In genomic region chr3:87960191-87960585, GRCm38 (mm10) we compare ENCODE assay signal across 10 mouse cellular contexts. TPM values are rescaled to one million over a fixed set of nuclear protein-coding genes. Genes with fewer than 3 reads are reported as not detected.
DNase-seq lines count a peak whose midpoint lies in the region; ATAC-seq and TF ChIP-seq lines count a peak whose summit lies in the region.
"Had no signal": no experiment of that assay in that cellular context is flagged by ENCODE, and none has a peak within 500 bp of the region (broad histone marks: within the 10 kb centered on the region; RNA-seq: fewer than 3 reads in every experiment).

No protein-coding gene starts in this region.

- no peak for TF ChIP-seq CTCF in testis, adult 2 months (IDR thresholded peaks at IDR 0.05; ENCODE audit: control insufficient read depth, insufficient read depth, insufficient replicate concordance, low read depth, low read length)
- no peak for TF ChIP-seq CTCF in lung, adult 2 months (IDR thresholded peaks at IDR 0.05; ENCODE audit: insufficient read depth, low read length)

- ATAC-seq in erythroblast, adult 5-6 weeks (replicated peaks; ENCODE audit: low FRiP score, poor library complexity, severe bottlenecking) = no peak
- no peak for ATAC-seq in liver, embryonic 13.5 days (ENCODE audit: low read depth)

- H3K4me1 ChIP-seq in erythroblast, embryonic 14.5 days (ENCODE audit: control insufficient read depth) = peaks cover 5% of the 10 kb centered on the region; the same call in 1 of the 2 replicates
- peaks cover 7% of the 10 kb centered on the region for H3K4me1 ChIP-seq in testis, adult 2 months (ENCODE audit: control insufficient read depth, insufficient read depth, low read length)
- H3K4me1 ChIP-seq in liver, embryonic 13.5 days (replicated peaks) = peaks cover 8% of the 10 kb centered on the region
- no peaks in the 10 kb centered on the region for H3K4me1 ChIP-seq in lung, adult 2 months (ENCODE audit: control insufficient read depth, insufficient read depth, low read length)

- H3K4me2 ChIP-seq in liver, embryonic 13.5 days = peak overlapping the region; percentile 73

- peak overlapping the region; percentile 18 for H3K4me3 ChIP-seq in erythroblast, embryonic 14.5 days (replicated peaks)
- peak overlapping the region; percentile 64 for H3K4me3 ChIP-seq in testis, adult 2 months (ENCODE audit: control insufficient read depth, low read depth, low read length)
- H3K4me3 ChIP-seq in liver, embryonic 13.5 days (replicated peaks) = peak overlapping the region; percentile 51
- H3K4me3 ChIP-seq in lung, adult 2 months (replicated peaks; ENCODE audit: extremely low read depth, low read depth, low read length) = no peak overlapping the region

- H3K9ac ChIP-seq in liver, embryonic 13.5 days = no peak overlapping the region

- DNase-seq in testis, postnatal 14 days (ENCODE audit: low spot score) = no peak
- DNase-seq in liver, embryonic 13.5 days = no peak
- DNase-seq in cerebellum, adult 18-20 months = no peak
- no peak for DNase-seq in right cerebral cortex, postnatal 25 days
- DNase-seq in lung, adult 2 months = no peak

- H3K27ac ChIP-seq in testis, adult 2 months (ENCODE audit: control insufficient read depth, insufficient read depth, low read depth, low read length) = no peak overlapping the region
- H3K27ac ChIP-seq in liver, embryonic 13.5 days = no peak overlapping the region

- WGBS in liver, embryonic 13.5 days (ENCODE audit: insufficient replicate concordance) = 9% methylated on average over 10 of the region's 10 CpGs
- WGBS in lung, adult 2 months = 20% methylated on average over 10 of the region's 10 CpGs

- H3K9me3 ChIP-seq in erythroblast, embryonic 14.5 days (ENCODE audit: control insufficient read depth, low read length) = no peaks in the 10 kb centered on the region
- H3K9me3 ChIP-seq in liver, embryonic 13.5 days (replicated peaks) = no peaks in the 10 kb centered on the region

- peaks cover 63% of the 10 kb centered on the region for H3K27me3 ChIP-seq in erythroblast, embryonic 14.5 days (ENCODE audit: control insufficient read depth)
- no peaks in the 10 kb centered on the region; the same call in 1 of the 2 replicates for H3K27me3 ChIP-seq in testis, adult 2 months (ENCODE audit: control insufficient read depth, insufficient read depth, low read length)
- H3K27me3 ChIP-seq in liver, embryonic 13.5 days = peaks cover 58% of the 10 kb centered on the region

- H3K36me3 ChIP-seq in erythroblast, embryonic 14.5 days (ENCODE audit: control insufficient read depth) = no peaks in the 10 kb centered on the region
- no peaks in the 10 kb centered on the region for H3K36me3 ChIP-seq in testis, adult 2 months (ENCODE audit: control insufficient read depth, insufficient read depth, low read length)
- H3K36me3 ChIP-seq in liver, embryonic 13.5 days = no peaks in the 10 kb centered on the region

- no peak for TF ChIP-seq POLR2A in testis, adult 2 months (IDR thresholded peaks at IDR 0.05; ENCODE audit: control insufficient read depth, low read depth, low read length)
- TF ChIP-seq POLR2A in lung, adult 2 months (IDR thresholded peaks at IDR 0.05; ENCODE audit: borderline replicate concordance, extremely low read depth, low read depth, low read length) = no peak

RNA-seq across cellular contexts. Expression of gene Nes, which starts 10.7 kb away (rescaled TPM):
- polyA plus RNA-seq in erythroblast, embryonic 14.5 days (2012) = 0.01 TPM in 1 of 2 replicates, not detected in the other
- not detected in 2 replicates for total RNA-seq in erythroblast, adult 5-6 weeks (2015; ENCODE audit: low replicate concordance)
- 0.42 TPM in 1 of 2 replicates, not detected in the other for total RNA-seq in erythroblast, adult 5-6 weeks (2017; ENCODE audit: low replicate concordance)
- 0.26 and 0.51 TPM in 2 replicates for polyA plus RNA-seq in testis, adult 2 months (2012; rRNA removed)
- polyA plus RNA-seq in liver, embryonic 13.5 days (2015; fragmentation: Nextera tagmentation; extraction: Ambion mirVana) = 2.6 and 2.8 TPM in 2 replicates
- polyA plus RNA-seq in lung, adult 2 months (2012; rRNA removed) = 26.4 and 31.4 TPM in 2 replicates

RNA-seq across cellular contexts. Expression of gene Crabp2, which starts 11.7 kb away (rescaled TPM):
- not detected in 2 replicates for polyA plus RNA-seq in erythroblast, embryonic 14.5 days (2012)
- not detected in 2 replicates for total RNA-seq in erythroblast, adult 5-6 weeks (2015; ENCODE audit: low replicate concordance)
- total RNA-seq in erythroblast, adult 5-6 weeks (2017; ENCODE audit: low replicate concordance) = not detected in 2 replicates
- 0.26 and 2.0 TPM in 2 replicates for polyA plus RNA-seq in testis, adult 2 months (2012; rRNA removed)
- 2.2 and 2.3 TPM in 2 replicates for polyA plus RNA-seq in liver, embryonic 13.5 days (2015; fragmentation: Nextera tagmentation; extraction: Ambion mirVana)
- 15.1 TPM in 1 of 2 replicates, not detected in the other for polyA plus RNA-seq in lung, adult 2 months (2012; rRNA removed)
- total RNA-seq: hematopoietic stem cell, adult 5-6 weeks; monocyte, adult 5-6 weeks had no signal

RNA-seq across cellular contexts. Expression of gene Rrnad1, which starts 29.7 kb away (rescaled TPM):
- polyA plus RNA-seq in erythroblast, embryonic 14.5 days (2012) = 1.3 TPM in 2 replicates
- 0.58 and 1.7 TPM in 2 replicates for total RNA-seq in erythroblast, adult 5-6 weeks (2015; ENCODE audit: low replicate concordance)
- 2.4 and 3.2 TPM in 2 replicates for total RNA-seq in erythroblast, adult 5-6 weeks (2017; ENCODE audit: low replicate concordance)
- 22.2 and 24.4 TPM in 2 replicates for polyA plus RNA-seq in testis, adult 2 months (2012; rRNA removed)
- polyA plus RNA-seq in liver, embryonic 13.5 days (2015; fragmentation: Nextera tagmentation; extraction: Ambion mirVana) = 6.1 and 6.6 TPM in 2 replicates
- 28.3 and 29.7 TPM in 2 replicates for polyA plus RNA-seq in lung, adult 2 months (2012; rRNA removed)

RNA-seq across cellular contexts. Expression of gene Isg20l2, which starts 30.1 kb away (rescaled TPM):
- 0.25 and 0.26 TPM in 2 replicates for polyA plus RNA-seq in erythroblast, embryonic 14.5 days (2012)
- 8.6 and 10.7 TPM in 2 replicates for total RNA-seq in erythroblast, adult 5-6 weeks (2015; ENCODE audit: low replicate concordance)
- total RNA-seq in erythroblast, adult 5-6 weeks (2017; ENCODE audit: low replicate concordance) = 5.6 and 11.6 TPM in 2 replicates
- polyA plus RNA-seq in testis, adult 2 months (2012; rRNA removed) = 59.9 and 60.6 TPM in 2 replicates
- 31.1 and 38.3 TPM in 2 replicates for polyA plus RNA-seq in liver, embryonic 13.5 days (2015; fragmentation: Nextera tagmentation; extraction: Ambion mirVana)
- 10.7 and 12.8 TPM in 2 replicates for polyA plus RNA-seq in lung, adult 2 months (2012; rRNA removed)

RNA-seq across cellular contexts. Expression of gene Bcan, which starts 39.8 kb away (rescaled TPM):
- polyA plus RNA-seq in erythroblast, embryonic 14.5 days (2012) = not detected in 2 replicates
- not detected in 2 replicates for total RNA-seq in erythroblast, adult 5-6 weeks (2015; ENCODE audit: low replicate concordance)
- total RNA-seq in erythroblast, adult 5-6 weeks (2017; ENCODE audit: low replicate concordance) = not detected in 2 replicates
- polyA plus RNA-seq in testis, adult 2 months (2012; rRNA removed) = 0.13 and 0.23 TPM in 2 replicates
- 0.05 TPM in 1 of 2 replicates, not detected in the other for polyA plus RNA-seq in liver, embryonic 13.5 days (2015; fragmentation: Nextera tagmentation; extraction: Ambion mirVana)
- polyA plus RNA-seq in lung, adult 2 months (2012; rRNA removed) = 7.2 and 8.3 TPM in 2 replicates
- total RNA-seq: hematopoietic stem cell, adult 5-6 weeks; monocyte, adult 5-6 weeks had no signal
